Mouse (Mus musculus) embryo, embryonic 11.5 days (tissue): ENCODE data around the gene Actrt2.

ENCODE experiments used
- DNase-seq: peaks from one replicate; pipeline ENCODE4 v3.0.0-alpha.2; 2012; ENCODE audit warnings: low read depth, low spot score

The Actrt2 gene

DNA sequence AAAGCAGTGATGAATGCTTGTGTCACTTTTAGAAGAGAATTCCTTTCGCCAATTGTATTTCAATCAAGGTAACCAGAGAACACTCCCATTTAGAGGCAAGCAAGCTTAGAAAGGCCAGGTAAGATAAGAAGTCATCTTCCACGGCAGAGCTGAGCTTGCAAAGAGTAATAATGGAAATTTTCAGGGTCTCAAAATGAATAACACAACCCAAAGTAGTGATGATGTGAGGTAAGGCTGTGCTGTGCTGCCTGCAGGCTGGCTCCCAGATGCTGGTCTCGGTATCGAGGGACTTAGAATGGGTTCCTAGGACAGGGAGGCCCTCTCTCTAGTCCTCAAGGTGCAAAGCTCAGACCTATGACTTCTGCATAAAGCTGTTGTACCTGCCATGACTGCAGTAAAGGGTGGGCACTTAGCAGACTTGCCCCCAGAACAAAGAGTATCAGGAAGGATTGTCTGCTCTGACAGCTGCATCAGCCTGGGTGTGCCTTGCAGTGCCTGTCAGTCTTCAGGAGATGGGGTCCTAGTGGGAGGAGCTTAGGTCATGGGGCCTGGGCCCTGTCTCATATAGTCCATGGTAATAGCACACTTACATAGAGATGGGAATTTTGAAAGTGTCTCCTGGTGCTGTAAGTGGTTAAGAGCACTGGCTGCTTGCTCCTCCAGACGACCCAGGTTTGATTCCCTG lies 15.5 kb upstream of the Actrt2 start:
- DNase-seq = no peak

GRCm38 (mm10) chr4:154682311-154682710 lies 14.6 kb upstream of the Actrt2 start:
- DNase-seq = no peak

GRCm38 (mm10) chr4:154675441-154676000 lies 7.9 kb upstream of the Actrt2 start:
- no peak for DNase-seq

GRCm38 (mm10) chr4:154674966-154675365 lies 7.3 kb upstream of the Actrt2 start:
- DNase-seq = no peak

DNA sequence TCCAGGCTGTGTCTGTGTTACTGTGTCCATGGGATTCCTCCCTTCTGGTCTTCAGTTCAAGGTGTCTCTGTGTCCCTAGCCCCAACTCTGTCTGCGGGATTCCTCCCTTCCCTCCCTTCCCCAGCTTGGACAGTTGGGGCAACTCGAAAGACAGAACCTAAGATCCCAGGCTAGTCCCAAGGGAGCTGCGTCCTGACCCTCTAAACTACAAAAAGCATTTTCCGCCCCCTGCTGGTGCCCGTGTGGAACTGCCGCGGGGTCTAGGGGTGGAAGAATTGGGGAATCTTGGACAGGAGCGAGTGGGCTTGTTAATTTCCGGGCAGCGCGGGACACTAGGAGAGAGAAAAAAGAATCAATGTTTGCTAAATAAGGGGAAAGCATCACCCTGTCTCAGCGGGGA lies 6.9 kb upstream of the Actrt2 start:
- peak; percentile 55 for DNase-seq

DNA sequence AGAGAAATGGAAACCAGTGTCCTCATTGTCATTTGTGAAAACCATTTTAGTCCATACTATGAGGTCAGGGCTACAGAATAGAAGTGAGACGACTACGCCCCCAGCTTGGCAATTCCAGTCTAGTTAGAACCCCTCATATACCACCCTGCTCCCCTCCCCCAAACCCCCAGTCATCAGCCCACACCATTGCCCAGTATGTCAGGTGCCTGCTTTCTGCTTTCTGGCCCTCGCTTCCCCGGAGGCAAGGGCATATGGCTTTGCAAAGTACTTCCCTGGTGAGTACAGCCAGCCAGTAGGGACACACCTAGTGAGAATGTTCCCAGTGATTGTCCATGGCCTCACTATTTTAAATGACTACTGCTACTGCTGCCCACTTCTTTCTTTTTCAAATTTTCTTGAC lies 6.3 kb upstream of the Actrt2 start:
- no peak for DNase-seq

DNA sequence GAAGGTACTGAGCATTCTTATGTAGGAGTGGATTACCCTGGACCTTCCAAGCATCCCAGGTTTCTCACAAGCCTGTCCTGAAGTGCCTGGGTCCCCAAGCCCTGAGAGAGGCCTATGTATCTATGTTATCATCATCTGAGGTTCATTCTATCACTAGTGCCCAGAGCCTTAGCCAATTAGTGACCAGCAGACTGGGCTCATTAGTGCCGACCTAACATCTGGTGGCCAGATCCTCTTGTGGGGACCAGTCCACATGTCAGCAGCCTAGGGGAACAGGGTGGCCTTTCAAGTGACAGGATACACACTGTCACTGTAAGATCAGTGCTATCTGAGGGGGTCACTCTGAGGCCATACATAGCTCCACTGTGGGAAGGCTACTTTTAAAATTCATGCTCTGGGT lies 4.4 kb upstream of the Actrt2 start:
- no peak for DNase-seq

GRCm38 (mm10) chr4:154671232-154671912 lies 3.7 kb upstream of the Actrt2 start:
- no peak for DNase-seq

DNA sequence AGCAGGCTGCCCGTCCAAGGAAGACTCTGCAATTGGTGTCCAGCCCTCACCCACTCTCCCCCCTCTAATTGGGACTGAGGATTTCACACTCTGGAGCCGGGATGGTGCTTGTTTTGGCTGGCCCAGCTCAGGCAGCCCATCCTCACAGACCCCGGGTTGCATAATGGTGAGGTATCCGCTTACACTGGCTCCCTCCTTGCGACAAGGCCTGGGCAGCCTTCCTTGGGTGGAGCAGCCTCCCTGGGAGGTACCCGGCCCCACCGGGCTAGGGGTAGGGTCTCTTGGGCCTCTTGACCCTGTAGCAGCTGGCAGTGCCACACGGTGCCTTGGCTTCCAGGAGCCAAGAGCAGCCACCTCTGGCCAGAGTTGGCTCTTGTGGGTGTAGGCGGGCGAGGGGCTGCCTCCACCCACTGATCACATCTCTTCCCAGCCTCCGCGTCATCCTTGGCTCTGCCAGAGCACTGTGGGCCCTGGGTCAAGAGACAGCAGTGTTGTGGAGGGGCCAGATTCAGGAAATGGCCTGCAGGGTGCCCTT lies 4.9 kb downstream of the Actrt2 start:
- DNase-seq = no peak

DNA sequence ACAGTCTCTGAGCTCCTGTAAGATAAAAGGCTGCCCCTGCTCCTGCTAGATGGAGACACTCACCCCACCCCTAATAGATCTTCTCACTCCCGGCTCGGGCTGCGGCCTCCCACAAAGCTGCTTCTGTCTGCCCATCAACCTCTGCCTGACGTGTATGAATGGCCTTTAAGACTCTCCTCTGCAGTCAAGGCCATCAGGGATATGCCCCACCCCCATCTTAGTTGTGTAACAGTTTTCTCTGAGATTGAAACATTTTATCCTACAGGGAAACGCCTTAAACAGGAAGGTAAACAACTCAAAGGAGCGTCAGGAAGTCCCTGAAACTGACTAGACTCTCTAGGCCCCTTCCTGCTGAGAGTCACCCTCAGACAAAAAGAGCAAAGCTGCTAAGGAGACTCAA lies 6.4 kb downstream of the Actrt2 start:
- DNase-seq = no peak

DNA sequence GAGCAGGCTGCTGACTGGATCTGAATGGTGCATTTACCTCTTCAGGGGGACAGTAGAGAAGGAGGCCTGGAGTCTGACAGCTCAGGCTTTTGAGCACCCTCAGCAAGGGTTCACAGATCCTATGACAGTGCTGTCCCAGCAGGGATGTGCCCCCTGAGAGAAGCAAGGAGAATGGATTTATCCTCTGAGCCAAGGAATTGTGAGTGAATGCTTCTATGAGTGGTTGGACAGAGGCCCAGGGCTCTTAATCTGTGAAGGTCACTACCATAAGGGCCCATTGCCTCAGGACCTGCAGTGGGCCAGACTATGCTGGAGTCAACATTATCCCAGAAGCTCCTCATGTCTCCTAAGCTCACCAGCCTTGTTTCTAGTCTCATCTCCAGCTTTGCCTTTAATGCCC lies 7.6 kb downstream of the Actrt2 start:
- DNase-seq = no peak

GRCm38 (mm10) chr4:154655134-154655910 lies 12.3 kb downstream of the Actrt2 start:
- DNase-seq = no peak

DNA sequence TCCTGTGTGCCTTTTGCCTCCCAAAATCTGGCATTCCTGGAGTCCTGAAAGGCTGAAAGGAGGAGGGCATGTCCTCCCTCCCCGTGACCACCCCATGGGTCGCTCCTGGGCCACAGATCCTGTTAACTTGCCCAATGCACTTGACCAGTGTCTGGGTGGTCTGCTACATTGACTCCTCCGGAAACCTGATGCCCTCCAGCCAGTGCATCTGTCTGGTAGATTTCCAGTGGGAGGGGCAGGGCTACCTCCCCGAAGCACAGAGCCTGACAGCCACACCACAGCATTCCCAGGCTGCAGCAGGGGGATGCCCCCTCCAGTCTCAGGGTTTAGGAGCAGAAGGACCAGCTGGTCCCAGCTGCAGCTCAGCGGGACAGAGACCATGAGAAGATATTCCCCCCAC lies 15.2 kb downstream of the Actrt2 start:
- DNase-seq = no peak

DNA sequence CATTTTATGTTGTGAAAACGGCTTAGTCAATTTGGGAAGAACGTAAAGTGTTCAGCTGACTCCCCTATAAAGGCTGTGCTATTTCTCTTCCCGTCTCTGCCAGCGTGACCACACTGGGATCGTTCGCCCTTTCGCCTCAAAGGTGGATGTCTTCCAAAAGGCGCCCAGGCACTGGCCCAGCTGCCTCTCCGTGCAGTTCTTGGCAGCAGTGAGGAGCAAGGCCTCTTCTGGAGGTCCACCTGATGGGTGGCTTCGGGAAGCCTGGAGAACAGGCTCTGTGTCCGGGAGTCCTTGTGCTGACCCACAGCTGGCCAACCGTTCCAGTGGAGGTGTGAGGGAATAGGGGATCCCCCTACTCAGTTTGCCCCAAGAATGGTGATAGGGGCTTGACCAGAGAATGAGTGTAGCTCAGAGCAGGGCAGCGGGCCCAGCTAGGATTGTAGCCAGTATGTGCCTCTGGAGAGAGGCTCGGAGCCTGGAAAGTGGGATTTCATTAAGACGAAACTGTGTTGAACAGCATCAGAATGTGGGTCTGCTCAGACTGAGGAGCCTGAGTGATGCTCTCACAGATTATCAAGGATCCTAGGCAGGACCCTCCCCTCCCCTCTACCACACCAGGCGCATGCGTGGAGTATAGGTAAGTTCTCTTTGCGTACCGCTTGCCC lies 18.5 kb downstream of the Actrt2 start:
- no peak for DNase-seq

DNA sequence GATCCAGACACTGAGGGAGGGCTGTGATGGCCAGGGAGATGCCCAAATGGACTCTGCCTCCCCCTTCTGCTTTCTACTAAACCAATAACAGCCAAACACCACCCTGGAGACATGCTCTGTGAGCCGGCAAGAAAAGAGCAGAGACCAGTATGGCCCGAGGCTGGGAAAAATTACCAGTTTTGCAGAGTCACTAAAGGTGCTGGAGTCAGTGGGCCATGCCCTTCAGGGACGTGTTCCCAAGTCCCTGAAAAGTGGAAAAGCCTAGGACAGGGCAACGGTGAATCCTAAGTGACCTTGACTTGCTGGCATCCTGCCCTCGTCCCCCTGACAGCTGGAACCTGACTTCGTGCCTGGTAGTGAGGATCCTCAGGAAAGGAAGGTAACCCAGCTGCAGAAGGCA lies 25.2 kb downstream of the Actrt2 start:
- DNase-seq = no peak

DNA sequence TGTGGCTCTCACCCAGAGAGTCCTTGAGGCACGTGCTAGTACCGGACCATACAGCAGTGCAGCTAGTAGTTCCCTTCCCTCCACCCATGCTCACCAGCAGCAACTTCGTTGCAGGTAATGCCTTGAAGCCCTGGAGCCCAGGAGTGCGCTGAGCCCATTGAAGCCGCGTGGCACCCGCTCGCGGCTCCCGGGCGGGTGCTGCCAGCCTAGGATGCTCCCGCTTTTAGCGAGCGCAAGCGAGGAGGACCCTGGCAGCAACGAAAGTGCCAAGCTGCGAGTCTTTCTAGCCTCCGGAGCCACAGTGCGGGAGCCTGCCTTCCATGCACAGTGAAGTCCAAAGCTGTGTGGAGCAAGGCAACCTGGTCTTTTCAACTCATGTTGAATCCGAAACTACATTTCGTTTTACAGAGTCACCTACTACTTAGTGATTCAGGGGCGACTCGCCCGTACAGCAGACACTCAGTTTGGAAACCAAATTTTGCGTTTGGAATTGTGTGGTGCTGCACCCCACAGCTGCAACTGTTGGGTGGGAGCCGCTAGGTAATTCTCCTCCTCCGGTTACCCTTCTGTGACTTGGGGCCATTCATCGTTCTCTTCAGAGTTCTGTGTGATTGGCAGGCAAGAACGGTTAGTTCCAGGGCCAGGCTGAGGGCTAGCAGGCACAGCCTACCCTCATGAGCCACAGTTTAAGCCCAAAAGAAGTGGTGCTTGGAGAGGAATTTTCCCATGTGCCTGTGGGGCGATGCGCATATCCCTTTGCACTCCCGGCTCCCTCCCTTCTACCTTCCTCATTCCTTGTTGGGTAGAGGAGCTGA lies 26.2 kb downstream of the Actrt2 start:
- no peak for DNase-seq

DNA sequence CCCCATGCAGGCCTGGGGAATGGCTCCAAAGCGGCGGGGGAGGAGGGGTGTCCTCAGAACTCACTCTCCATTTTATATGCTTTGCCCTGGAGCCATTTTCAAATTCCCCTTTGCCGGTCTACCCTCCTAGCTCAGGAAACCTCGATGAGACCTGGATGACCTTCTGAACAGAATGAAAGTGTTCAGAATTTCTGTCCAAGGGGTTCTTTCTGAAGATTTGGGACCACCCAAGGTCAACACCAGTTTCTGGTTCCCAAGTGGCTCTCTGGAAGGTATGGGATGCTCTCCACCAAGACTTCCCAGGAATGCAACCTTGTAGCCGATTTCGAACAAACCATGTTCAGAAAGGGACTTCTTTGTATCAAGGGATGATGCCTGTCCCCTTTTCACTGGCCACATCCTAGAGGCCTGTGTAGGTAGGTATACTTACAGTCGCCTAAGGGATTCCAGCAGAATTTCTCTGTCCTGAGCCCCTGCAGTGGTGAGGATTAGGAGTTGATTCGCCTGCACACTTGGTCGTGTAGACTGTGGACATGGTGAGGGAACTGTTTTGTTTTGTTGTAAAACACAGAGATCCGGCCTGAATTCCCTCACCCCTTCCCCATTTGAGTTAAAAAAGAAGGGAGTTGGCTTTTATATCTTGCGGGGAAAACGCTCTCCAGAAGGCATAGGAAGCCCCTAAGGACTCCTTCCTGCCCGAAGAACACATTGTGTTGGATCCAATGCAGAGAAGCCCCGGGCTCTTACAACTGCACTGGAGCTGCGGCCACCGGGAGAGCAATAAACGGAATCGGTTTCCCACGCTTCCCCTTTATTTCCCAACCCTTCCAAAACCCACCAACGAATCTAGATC lies 27.0 kb downstream of the Actrt2 start:
- no peak for DNase-seq

DNA sequence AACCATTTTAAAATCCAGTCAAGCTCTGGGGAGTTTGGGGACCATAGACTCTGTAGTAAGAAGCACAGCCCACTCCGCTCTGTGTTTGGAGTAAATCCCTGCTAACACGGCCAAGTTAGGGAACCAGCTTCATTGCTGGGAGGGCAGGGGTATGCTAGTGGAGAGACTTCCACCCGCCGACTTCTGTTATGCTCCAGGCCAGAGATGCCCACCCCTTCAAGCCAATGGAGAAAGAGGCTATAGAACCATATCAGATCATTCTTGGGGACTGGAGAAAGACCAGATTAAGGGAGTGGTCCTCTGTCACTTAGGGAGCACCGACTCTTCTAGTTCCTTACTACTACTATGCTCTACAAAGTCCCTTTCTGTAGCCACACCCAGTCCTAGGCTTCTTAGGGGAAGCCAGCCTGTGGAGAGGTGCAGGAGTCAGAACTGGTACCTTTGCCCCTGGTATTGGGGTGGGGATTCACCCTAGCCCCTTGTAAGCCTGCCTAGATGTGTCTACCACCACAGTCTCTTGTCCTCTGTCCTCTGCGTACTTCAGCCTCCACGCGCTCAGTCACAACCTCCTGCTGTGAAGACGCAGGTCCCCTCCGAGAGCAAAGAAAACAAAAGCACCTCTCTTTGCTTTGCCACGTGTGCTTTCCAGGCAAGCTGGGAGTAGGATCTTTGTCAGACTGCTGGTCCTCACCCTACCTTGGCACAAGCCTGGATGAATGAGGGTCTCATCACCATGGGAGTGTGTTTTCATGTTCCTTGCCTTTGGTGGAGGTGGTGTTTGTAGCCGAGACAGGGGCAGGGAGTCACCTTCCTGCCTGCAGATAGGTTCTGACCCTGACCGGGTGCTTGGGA lies 27.9 kb downstream of the Actrt2 start:
- DNase-seq = no peak

- no peak for DNase-seq
These were observed 28.5 kb downstream of the Actrt2 start for GRCm38 (mm10) chr4:154639126-154639525.
